Mouse (Mus musculus): ENCODE data around the gene Ppp2ca.
"Not testable (repeated sequence)": the region's sequence is repeated elsewhere in the genome, so short reads cannot be mapped to it uniquely, and the experiment has no call there.

The Ppp2ca gene

GRCm38 (mm10) chr11:52094568-52094967 is 3.9 kb upstream of the Ppp2ca start:
- no peak for DNase-seq (ENCODE audit: low read depth)

DNA sequence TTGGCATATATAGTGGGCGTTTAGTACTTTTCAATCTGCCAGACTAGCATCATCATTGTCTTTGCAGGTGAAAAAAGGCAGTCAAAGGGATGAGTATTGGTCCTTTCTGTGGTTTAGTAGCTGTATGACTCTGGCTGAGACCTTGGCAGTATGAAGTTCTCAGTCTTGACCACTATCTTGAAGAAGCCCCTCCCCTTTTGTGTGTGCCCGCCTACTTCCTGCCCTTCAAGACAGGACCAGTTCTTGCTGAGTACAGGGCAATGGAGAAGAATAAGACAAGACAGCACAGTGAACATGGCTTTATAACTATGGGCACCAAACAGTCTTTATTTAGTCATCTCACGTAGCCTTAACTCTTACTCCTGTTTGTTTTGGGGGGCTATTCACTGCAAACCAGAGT is 1.5 kb upstream of the Ppp2ca start:
- no peak for DNase-seq (ENCODE audit: low read depth)

DNA sequence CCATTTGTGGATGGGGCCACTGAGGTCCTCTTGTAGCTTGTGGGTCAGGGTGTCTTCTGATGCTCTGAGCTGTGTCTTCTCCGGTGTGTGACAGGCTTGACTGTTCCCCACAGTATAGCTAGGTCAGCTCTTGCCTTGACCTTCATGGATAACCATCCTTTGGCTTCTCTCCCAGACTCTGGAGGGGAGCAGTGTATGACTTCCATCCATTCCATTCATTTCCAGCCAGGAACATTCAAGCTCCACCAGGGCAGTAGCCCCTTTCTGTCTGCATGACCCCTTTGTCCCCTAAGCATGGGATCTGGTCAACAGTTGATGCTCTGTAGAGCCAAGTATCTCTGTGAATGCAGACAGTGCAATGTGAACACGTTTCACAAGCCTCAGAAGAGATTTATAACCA is 885 bp upstream of the Ppp2ca start:
- no peak for DNase-seq (ENCODE audit: low read depth)

- DNase-seq (ENCODE audit: low read depth): peak; percentile 71
Observed at GRCm38 (mm10) chr11:52099031-52099761, 715 bp downstream of the Ppp2ca start.

DNA sequence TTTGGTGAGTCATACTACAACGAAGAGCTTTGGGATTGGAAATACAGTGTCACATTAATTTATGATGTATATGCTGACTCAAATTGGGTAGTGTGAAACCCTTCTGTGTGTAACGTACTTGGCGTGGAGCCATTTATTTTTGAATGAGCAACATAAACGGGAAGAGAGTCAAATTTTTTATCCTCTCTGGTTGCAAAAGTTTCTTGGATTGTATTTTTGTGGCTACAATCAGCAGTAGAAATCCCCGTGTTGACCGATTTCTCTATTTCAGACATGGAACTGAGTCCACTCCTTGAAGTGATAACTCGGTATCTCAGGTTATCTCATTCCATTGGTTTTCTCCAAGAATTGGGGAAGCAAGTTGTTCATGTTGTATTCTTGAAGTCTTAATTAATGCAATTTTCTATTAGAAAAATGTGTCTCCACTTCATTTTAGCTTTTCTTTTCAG is 1.3 kb downstream of the Ppp2ca start:
- no peak for DNase-seq (ENCODE audit: low read depth)

DNA sequence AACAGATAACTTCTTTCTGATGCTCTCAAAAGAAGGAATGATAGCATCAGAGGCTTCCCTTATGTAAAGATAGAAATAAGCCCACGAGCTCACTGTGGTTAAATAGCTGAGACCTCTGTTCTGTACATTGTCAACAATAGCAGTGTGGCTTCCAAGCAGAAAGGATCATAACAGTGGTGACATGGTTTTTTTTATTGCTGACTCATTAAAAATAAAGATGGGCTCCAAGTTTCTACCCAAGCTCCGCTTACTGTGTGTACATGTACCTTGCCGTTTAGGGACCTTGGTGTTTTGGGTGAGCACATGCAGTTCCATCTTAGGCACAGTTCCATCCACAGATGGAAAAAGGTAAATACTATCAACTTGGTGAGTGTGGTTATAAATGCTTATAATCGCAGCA is 4.5 kb downstream of the Ppp2ca start:
- no peak for DNase-seq (ENCODE audit: low read depth)

GRCm38 (mm10) chr11:52105503-52105902 is 7.0 kb downstream of the Ppp2ca start:
- DNase-seq (ENCODE audit: low read depth): no peak

GRCm38 (mm10) chr11:52106037-52106436 is 7.6 kb downstream of the Ppp2ca start:
- no peak for DNase-seq (ENCODE audit: low read depth)

DNA sequence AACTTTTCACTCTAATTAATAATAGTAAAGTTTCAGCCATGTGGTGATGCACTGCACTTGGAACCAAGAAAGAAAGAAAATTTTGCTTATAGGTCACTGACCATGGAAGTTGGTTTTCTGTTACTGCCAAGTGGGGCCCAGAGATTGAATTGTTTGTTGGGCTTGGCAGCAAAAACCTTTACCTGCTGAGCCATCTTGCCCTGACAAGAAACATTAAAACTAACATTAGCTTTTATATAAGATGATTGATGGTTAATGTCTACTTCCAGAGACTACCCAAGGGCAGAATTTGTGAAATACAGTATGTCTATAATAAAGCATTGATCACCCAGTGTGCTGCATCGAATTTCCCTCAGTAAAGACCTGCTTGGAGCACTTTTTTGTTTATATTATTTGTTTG is 8.0 kb downstream of the Ppp2ca start:
- no peak for DNase-seq (ENCODE audit: low read depth)

GRCm38 (mm10) chr11:52108796-52109195 is 10.3 kb downstream of the Ppp2ca start:
- DNase-seq (ENCODE audit: low read depth): no peak

DNA sequence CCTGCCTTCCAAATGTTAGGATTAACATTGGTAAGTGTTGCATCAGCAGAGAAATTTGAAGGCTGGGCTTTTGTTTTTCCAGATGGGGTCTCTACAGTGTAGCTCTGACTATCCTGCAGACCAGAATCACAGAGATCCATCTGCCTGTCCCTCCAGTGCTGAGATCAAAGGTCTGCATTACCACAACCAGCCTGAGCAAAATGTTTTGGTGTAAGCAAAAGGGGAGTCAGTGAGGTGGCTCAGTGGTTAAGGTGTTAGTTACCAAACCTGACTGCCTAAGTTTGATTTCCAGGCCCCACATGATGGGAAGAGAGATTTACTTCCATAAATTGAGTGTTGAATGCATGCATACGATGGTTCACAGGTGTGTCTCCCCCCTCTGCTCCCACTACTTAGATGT is 10.9 kb downstream of the Ppp2ca start:
- DNase-seq (ENCODE audit: low read depth): no peak

DNA sequence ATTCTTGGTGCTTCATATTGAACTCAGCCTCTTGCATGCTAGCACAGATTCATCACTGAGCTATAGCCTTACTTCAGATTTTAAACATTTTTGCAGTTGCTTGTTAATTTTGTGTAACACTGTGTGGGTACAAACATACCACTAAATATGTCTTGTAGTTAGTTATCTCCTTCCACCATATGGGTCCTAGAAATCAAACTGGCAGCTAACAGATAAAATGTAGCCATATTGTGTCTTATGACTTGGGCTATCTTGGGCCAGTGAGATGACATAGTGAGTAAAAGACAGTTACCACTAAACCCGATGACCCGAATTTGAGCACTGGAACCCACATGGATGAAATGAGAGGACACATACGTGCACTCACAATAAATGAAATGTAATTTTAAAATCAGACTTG is 17.0 kb downstream of the Ppp2ca start:
- no peak for DNase-seq (ENCODE audit: low read depth)

DNA sequence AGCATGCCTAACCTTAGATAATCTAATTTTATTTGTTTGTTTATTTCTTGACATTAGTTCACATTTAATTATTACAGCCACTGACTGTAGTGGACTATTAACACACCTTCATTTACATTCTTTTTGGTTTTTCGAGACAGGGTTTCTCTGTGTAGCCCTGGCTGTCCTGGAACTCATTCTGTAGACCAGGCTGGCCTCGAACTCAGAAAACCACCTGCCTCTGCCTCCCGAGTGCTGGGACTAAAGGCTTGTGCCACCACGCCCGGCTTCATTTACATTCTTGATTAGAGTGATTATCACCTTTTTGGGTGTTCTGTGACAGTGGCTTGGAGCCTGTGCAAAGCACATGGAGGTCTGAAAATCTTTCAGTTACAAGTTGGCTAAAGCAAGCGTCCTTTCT is 17.6 kb downstream of the Ppp2ca start:
- not testable (repeated sequence) for DNase-seq (ENCODE audit: low read depth)

DNA sequence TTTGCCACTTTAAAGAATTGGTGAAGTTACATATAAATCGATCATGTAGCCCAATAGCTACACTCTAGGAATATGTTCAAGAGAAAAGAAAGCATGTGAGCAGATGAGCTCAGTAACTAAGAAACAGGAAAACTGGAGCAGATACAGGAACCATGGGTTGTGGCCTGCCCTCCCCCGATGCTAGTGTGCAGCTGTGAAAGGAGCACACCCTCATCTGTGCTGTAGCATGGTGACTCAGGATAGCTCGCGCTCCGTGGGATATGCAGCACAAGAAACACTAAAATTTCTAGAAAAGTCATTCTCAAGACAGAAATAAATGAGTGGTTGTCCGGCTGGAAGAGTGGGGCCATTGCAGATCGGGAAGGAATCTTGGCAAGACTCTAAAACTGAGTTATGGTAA is 18.7 kb downstream of the Ppp2ca start:
- DNase-seq (ENCODE audit: low read depth): no peak

- not testable (repeated sequence) for DNase-seq (ENCODE audit: low read depth)
Observed at GRCm38 (mm10) chr11:52120415-52120814, 21.9 kb downstream of the Ppp2ca start.

GRCm38 (mm10) chr11:52122045-52122444 is 23.6 kb downstream of the Ppp2ca start:
- no peak for DNase-seq (ENCODE audit: low read depth)

DNA sequence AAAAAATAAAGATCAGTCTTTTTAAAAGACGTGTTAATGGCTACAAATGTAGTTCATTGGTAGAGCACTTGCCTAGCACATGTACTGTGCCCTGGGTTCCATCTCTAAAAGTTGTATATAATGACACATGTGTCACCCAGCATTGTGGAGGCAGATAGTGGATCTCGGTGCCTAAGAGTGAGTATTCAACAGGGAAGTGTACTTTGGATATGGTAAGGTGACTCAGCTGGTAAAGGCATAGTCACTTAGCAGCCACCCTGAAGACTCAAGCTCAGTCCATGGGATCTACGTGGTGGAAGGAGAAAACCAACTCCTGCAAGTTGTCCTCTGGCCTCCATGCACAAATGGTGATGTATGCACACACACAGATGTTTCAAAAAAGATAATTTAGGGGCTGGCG is 26.0 kb downstream of the Ppp2ca start:
- DNase-seq (ENCODE audit: low read depth): no peak

DNA sequence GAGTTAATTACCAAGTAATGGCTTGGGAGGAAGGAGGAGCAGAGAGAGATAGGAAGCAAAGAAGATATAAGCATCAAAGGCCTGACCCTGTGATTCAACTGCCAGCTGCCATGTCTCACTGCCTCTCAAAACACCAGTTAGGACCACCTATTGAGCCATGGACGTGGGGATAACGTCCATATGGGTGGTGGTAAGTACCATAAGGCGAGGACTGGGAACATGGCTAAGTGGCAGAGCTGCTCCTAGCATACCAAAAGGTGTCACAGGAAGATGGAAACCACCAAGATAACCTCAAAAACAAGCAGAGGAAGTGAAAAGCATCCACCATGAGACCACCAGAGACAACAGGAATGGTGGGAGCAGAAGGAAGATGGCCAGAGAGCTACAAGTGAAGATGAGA is 28.7 kb downstream of the Ppp2ca start:
- no peak for DNase-seq (ENCODE audit: low read depth)

GRCm38 (mm10) chr11:52127760-52128159 is 29.3 kb downstream of the Ppp2ca start:
- no peak for DNase-seq (ENCODE audit: low read depth)

GRCm38 (mm10) chr11:52128316-52129061 is 30.0 kb downstream of the Ppp2ca start:
- DNase-seq (ENCODE audit: low read depth): no peak

DNA sequence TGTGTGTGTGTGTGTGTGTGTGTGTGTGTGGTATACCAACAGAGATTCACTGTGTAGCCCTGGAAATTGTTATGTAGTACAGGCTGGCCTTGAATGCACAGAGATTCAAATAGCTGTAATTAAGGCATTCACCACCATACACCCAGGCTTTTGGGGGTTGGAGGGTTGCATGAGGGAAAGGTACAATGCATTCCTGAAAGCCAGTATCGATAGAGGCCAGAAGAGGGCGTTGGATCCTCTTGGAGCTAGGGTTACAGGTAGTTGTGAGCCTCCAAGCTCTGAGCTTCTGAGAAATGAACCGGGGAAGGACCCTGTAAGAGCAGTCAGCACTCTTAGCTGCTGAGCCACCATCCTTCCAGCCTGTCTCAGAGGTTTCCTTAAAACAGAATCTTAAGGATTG is 30.7 kb downstream of the Ppp2ca start:
- no peak for DNase-seq (ENCODE audit: low read depth)

GRCm38 (mm10) chr11:52129621-52130450 is 31.4 kb downstream of the Ppp2ca start:
- DNase-seq (ENCODE audit: low read depth): no peak
